Mouse (Mus musculus) megakaryocyte, adult 5-6 weeks (primary cell): ENCODE results near the gene Arl4c. TPM values are rescaled to one million over a fixed set of nuclear protein-coding genes. Genes with fewer than 3 reads are reported as not detected.

Source experiments
- ATAC-seq: 2 replicates; pipeline ENCODE4 v1.8.0; 2016; ENCODE audit warnings: mild to moderate bottlenecking, inconsistent platforms; ENCODE audit not compliant: poor library complexity, severe bottlenecking
- total RNA-seq, 2 experiments: library from RNA; stranded (forward) in 1 of 2; stranded (reverse) in 1 of 2; fragments of 153-499, 151-499 nt in 1 of 2; fragments of 221-1000, 200-1000 nt in 1 of 2; gene quantifications; 2 replicates each; pipeline versions ENCODE4 v1.2.3 to v1.2.4; 2015 to 2017

Arl4c gene
- total RNA-seq (2015) (25.3 and 27.4 TPM in 2 replicates), total RNA-seq (2017) (36.0 and 39.1 TPM in 2 replicates)

DNA sequence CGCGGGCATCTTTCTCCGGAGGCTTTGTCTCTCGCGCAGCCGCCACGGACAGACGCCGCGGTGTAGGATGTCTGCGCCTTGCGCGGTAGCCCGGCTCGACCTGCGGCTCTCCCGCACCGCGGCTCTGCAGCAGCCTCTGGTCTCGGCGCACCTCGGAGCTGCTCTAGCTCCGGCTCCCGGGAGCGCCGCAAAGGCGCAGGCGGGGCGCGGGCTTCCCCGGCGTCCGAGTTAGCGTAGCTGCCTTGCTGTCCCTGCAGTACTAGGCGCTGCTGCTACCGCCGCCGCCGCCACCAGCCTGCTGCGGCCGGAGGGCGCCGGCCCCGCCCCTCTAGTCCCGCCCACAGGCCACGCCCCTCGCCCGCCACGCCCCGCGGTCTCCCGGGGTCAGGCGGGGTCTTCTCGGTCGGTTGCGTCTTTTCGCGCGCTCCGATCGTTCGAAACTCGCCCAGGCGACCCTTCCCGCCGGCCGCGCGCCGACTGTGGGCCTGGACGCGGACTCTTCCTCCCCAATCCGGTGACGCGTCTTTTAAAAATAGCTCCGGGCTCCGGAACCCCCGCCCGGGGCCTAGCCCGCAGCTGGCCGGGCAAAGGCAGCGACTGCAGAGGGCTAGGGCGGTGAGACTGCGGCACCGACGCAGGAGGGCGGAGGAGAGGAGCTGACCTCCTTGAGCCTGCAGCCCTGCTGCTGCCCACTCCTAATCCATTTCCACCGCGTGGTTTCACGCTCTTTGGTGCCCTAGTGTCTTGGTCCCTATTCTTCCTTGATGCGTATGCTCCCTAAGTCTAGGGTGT is at the start of gene Arl4c:
Gene Arl4c (minus strand): TSS at position 352 of the 792 bp plus-strand sequence.
- ATAC-seq: peak; percentile 59

DNA sequence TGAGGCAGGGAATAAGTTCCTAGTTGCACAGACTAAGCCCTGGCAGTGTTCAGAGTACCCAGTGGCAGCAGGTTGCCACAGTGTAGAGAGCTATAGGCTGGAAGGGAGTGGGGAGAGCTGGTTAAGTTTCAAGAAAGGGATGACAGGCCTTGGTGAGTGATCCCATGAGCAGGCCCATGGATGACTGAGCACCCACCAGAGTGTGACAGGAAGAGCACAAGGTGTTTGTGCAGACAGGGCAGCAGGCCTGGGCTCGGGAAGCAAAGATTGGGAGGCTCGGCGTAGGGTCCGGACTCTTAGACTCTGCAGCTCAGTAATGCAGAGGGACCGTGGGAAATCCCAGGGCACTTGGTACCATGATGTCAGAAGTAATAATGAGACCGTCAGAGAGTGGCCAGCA is 49.3 kb upstream of the Arl4c start:
- no peak for ATAC-seq

DNA sequence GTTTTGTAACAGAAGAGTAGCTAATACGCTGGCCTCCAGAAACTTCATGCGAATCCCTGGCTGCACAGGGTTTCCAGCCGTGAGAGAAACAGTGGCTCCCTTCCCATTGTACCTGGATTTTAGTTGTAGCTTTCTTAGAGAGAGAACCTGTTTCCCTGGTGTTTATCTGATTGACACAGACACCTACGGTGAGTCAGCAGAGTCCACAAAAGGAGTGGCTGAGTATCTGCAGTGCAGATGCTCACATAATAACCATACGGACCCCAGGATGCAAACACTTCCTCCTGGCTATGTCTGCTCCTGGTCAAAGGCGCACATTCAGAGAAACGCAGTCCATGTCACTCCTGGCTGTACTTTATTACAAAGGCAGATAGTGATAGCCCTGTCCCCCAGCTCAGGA is 48.6 kb upstream of the Arl4c start:
- ATAC-seq: no peak

DNA sequence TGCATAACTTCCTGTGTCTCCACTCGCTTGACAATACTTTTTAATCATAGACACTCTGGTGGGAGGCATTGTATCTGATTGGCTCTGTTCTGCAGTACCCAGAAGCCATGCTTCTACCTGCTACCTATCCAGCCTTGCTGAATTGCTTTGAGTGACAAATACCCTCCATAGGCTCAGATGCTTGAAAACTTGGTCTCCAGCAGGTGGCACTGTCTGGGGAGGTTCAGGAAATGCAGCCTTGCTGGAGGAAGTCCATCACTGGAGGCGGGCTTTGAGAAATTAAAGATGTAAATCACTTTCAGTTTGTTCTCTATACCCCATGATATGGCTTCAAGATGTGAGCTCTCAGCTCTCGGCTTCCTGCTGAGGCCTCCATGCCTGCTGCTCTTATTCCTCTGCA is 48.1 kb upstream of the Arl4c start:
- no peak for ATAC-seq

DNA sequence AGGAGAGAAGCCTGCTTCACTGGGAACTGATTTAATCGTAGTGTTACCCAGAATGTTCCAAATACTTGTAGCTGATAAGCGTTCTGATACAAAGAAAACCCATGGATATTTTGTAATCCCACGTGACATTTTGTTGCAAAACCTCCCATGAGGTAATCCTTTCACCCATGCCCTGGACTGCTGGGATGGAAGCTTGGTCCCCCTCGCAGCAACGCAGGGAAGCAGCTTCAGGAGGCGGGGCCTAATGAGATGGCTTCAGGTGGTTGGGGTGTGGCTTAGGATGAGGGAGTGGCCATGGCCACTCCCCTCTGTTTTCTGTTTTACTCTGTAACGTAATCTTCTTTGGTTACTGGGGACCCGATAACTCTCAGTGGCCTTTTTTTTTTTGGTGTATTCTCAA is 47.1 kb upstream of the Arl4c start:
- ATAC-seq: no peak

DNA sequence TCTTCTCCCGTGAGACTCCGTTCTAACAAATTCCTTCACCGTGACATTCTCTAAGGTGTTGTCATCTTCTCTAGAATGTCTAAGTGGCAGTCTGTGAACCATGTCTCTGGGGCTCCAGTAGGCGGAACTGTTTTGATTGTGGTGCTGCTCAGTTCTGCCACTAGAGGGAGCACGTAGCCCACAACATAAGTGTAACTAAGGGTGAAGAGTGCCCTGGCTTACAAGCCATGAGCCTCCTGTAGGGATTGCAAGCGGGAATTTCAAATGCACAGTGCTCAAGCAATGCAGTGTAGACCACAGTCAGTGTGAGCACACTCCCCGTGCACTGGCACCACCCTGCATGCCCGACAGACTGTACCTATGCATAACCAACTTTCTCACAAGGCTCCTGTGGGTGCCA is 43.2 kb upstream of the Arl4c start:
- peak; percentile 83 for ATAC-seq

DNA sequence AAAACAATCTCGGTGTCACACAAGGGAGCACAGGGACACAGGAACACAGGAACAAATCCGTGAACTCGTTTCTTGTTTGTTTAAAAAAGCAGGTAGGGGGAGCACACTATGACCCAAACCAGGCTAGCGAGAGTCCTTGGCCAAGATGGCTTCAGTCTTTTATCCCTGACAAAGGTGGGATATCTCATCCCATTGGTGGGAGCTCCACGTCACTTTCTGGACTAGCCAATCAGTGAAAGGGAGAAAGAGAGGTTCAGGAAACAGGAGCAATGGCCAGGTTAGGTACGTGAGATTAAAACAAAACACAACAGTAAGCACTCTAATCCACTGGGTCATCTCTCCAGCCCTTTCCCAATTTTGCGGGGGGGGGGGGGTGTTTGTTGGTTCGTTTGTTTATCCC is 42.2 kb upstream of the Arl4c start:
- no peak for ATAC-seq

DNA sequence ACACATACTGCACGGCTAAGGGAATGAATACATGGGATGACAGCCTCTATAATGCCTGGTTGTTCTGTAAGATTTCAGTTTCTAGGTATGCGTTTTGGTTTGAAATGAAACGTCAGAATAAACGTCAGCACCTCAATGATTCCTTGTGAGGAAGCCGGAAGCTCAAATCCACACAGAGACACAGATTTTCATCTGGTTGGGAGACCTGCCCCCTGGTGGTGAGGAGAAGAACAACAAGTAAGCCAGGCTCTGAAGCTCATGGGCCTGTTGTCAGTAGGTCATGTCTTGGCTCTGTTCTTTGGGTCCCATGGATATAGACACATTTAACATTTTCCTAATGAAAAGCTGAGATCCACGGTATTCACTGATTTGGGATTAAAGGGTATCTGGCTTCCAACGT is 40.4 kb upstream of the Arl4c start:
- ATAC-seq: peak; percentile 56

DNA sequence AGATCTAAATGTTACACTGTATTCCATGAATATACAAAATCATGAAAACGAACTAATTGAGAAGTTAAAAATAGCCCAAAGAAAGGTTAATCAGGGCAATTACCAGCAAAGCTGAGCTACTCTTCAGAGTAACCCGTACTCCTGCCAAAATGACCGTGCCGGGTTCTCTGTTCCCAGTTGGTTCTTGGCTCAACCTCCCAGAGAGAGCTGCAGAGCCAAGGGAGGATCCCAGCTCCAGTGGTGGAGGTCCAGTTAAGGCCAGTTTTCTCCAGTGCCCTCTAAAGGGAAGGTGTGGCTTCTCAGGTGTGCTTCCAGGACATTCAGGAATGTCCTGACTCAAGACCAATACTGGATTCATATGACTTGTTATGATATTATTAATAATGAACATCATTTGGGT is 37.5 kb upstream of the Arl4c start:
- ATAC-seq: no peak

DNA sequence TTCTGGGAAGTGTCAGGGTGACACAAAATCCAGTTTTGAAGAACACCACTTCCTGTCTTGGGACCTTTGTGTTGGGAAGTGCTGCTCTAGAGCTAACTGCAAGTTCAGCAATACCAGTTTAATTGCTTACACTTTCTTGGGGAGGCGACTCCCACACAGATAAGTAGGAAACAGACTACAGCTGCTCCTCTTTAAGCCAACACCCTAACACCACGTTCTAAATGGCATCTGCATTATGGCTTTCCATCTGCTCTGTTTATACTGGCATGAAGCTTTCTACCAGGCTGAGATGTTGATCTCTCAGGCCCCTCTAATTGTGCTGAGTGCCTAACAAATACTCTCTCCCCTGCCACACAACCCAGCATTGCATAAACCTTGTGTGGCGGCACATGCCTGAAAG is 36.9 kb upstream of the Arl4c start:
- no peak for ATAC-seq

DNA sequence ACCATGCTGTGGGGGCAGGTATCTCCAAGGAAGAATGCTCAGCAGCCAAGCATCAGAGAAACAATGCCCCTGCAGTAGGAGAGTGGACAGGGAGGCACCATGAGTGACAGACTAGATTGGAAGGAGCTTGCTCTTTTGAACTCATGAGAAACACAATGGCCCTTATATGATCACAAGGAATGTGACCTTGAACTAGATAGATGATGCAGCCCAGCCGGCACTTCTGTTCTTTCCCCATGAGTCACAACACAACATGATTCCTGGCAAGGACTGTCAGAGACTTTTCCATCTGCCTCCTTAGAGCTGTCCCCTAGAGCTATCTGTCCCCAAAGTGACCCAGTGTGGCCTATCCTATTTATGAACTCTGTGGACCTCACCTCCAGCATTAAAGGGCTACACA is 27.5 kb upstream of the Arl4c start:
- ATAC-seq: no peak

DNA sequence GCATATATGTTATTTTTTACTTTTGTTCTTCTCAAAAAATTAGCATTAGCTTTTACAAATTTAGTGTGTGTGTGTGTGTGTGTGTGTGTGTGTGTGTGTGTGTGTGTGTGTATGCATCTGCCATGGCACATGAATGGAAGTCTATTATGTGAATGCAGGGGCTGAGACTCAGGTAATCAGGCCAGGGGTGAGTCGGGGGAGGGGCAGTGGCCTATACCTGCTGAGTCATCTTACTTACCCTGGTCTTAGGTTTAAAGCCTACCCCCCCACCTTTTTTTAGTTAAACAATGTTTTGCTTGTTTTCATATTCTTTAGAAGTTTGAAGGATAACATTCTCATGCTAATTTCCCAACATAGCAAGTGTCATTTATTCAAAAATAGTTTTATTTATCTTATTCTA is 25.3 kb upstream of the Arl4c start:
- ATAC-seq: no peak

DNA sequence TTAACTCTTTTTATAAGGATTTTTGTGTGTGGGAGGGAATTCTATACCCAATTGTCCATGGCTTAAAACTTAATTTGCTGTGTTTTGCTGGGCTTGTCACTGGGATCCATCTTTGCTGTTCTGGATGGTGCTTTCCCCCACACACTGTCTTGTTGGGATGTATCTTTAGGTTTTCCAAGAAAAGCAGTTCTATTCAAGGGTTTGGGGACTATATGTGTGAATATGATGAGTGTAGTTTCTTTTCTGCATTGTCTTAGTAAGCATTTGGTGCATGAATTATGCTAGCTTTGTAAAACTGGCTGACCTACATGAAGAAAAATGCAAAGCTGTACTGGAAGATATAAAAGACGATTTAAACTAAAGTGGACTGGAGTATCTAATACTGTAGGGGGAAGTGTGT is 23.7 kb upstream of the Arl4c start:
- ATAC-seq: no peak

DNA sequence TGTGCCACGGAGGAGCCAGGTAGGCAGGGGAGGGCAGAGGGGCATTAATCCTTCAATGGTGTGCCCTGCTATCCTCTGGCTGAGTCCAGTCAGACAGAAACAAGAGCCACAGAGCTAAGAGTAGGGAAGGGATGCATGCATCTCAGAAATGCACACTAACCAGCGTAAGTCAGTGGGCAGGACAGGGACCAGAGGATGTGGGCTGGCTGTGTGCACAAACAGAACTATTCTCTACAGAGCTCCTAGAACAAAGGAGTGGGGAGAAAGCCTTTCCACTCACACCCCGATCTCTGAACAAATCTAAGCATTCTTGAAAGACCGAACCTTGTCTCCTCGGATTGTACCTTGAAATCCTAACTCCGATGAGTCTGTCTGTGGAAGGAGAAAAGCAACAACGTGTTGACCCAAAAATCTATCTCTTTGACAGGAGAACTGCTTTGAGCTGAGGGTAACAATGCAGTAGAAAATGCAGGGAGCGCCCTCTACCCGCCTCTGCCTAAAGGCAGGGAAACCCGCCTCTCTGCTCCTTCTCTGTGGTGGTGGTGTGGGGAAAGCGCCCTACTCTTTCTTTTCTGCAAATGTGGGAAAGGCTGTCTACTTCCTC is 18.7 kb upstream of the Arl4c start:
- ATAC-seq: no peak

DNA sequence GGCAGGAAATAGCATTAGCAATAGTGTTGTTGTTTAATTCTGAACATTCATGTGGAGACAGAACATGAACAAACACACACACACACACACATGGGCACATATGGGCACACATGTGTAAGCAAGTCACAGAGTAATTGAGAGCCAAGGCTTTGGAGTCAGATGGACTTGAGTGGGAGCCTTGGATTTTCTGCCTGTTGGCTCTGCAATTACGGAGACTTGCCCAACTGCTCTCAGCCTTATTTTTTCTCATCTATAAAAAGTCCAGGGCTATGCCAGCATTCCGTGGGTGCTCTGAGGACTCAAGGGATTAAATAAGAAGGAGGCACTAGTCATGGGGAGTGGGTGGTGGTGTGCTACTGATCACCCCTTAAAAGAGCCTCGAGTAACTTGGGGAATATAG is 16.5 kb upstream of the Arl4c start:
- no peak for ATAC-seq

DNA sequence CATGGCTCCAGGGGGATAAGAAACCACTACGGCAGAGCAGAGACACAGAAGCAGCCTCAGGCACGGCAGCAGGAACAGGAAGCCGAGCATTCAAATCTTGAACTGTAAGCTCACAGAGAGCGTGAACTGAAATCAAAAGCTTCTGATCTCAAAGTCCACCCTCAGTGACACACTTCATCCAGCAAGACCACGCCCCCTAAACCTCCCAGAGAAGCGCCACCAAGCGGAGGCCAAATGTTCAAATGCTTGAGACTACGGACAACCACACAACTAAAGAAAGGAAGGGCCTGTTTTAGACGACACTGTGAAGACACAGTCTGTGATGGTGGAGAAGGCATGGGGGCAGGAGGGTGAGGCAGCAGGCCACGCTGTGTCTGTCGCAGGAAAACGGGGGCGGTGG is 15.7 kb upstream of the Arl4c start:
- ATAC-seq: no peak

DNA sequence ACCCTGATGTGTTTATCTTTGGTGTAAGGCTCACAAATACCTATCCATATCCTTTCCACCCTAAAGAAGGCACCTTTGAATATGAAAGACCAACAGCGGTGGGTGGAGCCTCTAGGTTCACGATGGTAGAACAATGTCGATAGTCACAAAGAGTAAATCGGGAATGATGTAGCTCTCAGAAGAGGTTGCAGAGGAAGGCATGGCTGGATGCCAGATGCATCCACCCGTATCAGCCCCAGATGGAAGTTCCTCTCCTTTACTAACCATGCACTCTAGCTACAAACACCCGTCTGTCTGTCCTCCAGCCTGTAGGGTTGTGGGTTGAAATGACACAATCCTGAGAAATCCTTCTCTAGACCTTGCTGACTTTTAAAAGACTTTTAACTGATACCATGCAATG is 10.0 kb upstream of the Arl4c start:
- no peak for ATAC-seq

DNA sequence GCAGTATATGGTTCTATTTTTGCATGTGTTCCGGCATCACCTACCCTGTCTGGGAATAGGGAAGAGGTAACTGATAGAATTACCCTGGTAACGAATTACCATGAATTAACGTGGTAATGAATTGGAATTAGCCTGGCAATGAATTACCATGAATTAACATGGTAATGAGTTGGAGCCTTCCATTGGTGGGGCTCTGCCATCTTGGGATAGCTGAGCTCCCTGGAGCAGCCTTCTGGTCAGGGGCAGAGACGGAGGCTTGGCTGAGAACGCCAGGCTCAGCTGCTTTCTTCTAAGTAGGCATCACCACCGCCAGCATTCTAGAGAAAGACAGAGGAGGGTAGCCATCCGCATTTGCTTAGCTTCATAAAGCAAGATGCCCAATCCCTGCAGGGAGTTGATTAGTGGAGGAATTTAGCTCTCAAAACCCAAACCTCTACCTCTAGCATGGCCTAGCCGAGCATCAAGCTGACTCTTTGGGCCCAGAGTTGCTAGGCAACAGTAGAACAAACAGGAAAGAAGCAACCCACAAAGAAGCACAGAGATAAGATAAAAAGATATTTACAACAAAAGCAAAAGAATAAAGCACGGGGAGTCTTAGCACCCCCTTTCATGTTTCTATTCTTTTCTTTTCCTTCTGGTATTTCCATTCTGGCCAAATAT is 6.8 kb upstream of the Arl4c start:
- ATAC-seq: no peak

DNA sequence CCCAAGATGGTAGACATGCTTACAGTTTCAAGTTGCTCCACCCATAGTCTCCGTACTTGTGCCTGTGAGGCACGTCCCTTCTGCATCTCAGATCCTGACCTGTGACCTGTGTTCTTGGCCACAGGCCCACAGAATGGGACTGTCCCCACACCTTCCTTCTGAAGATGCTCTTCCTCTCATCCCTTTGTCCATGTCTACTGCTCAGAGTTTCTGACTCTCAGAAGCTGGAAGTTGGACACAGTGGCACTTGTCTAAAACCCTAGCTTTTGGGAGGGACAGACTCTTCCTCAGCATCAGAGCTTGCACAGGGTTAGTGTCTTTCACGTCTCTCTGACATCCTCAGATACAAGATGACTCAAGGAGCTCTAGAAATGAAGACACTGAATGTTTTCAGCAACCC is 6.2 kb upstream of the Arl4c start:
- ATAC-seq: no peak

DNA sequence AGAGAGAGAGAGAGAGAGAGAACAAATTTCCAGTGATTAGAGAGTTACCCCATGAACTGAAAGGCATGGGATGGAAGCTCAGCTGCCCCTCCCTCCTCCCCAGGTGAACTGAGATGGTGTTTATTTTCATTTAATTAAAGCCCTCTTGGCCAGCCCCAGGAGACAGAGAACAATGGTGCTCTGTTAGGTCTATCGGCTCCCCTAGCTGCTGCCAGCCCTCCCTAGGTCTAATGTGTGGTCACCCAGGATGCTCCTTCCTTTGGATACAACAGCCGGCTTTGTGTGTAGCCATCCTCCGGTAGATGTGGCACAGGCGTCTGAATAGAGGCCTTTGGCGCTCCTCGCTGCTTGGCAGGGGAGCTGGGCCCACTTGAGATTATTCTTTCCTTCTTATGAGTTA is 5.5 kb upstream of the Arl4c start:
- no peak for ATAC-seq

DNA sequence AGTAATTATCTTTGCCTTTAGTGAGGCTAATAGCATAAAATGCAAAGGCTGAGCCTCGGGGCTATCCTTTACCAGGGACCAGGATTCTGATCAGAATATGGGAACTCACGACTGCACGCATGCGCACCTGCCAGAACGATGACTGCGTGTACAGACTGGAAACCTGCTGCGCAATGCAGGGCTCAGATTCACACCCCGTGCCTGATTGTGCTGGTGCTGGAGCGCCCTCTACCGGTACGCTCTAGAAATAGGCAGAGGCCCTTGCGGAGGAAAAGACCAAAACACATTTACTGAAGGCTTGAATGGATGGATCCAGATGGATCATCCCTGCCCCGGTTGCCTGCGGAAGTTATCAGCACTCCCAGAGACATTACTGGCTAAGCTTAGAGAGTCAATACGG is 3.8 kb upstream of the Arl4c start:
- peak; percentile 69 for ATAC-seq

DNA sequence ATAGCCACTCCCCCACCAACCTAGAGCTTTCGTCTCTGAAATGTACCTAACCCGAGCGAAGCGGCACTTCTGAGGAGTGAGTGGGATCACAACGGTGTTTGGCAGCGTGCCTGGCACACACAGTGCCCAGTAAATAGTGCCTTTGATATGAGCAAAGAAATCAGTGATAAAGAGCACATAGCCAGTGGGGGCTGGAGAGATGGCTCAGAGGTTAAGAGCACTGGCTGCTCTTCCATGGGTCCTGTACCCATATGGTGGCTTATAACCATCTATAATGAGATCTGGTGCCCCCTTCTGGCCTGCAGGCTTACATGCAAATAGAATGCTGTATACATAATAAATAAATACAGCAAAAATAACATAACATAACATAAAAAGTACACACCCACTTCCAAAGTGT is 3.0 kb upstream of the Arl4c start:
- ATAC-seq: no peak
